ENCODE assay signal across 17 mouse cellular contexts in genomic region chr15:77142787-77143186, GRCm38 (mm10).
"Had no signal": no experiment of that assay in that cellular context is flagged by ENCODE, and none has a peak within 500 bp of the region (broad histone marks: within the 10 kb centered on the region; RNA-seq: fewer than 3 reads in every experiment).

No protein-coding gene starts in this region.

- ATAC-seq: inflammation-experienced regulatory T-cells, adult 6 months had no signal

- H3K9ac ChIP-seq: limb, embryonic 12.5 days; liver, embryonic 14.5 days; lung, embryonic 15.5 days; neural tube, embryonic 15.5 days had no signal

- H3K4me2 ChIP-seq: limb, embryonic 12.5 days; lung, embryonic 15.5 days; midbrain, embryonic 11.5 days; neural tube, embryonic 15.5 days had no signal

- H3K27ac ChIP-seq: limb, embryonic 12.5 days; liver, embryonic 14.5 days; lung, embryonic 15.5 days; macrophage; neural tube, embryonic 15.5 days had no signal

- H3K4me1 ChIP-seq: megakaryocyte, embryonic 14.5 days had no signal

- H3K36me3 ChIP-seq: lung, embryonic 15.5 days; neural tube, embryonic 15.5 days had no signal

- DNase-seq: kidney, adult 18-20 months; kidney, postnatal 10 days; kidney, postnatal 4 days; lung, postnatal 14 days; right cerebral cortex, adult 18-20 months; right cerebral cortex, postnatal 25 days; thymus, adult 2 months; thymus, postnatal 25 days had no signal

- H3K4me3 ChIP-seq: layer of hippocampus, adult 2 months; limb, embryonic 12.5 days; lung, embryonic 15.5 days; megakaryocyte, embryonic 14.5 days; neural tube, embryonic 15.5 days had no signal

- H3K9me3 ChIP-seq: limb, embryonic 12.5 days; lung, embryonic 15.5 days; megakaryocyte, embryonic 14.5 days; neural tube, embryonic 15.5 days had no signal

- H3K27me3 ChIP-seq: limb, embryonic 12.5 days; lung, embryonic 15.5 days; neural tube, embryonic 15.5 days had no signal
